In the genomic region with DNA sequence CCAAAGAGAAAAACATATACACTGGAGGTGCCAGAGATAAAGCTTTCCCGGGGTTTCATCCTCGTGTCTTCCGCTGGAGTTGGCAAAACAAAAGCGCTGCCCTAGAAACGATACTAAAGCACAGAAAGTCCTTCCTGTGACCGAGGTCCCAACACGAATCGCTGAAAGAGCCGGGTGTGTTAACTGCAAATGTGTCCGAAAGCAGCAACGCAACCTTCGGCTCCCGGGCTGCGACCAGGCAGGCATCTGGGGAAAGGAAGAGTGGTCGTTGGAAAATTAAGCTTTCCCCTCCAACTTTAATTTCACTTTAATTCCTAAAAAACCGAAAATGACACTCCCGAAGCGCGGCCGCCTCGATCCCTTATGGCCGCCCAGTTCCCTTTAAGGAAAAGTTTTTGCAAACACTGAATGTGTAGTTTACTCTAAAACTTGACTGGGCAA, we compare ENCODE assay signal across 8 mouse cellular contexts.
DNase-seq lines count a peak whose midpoint lies in the region; ATAC-seq and TF ChIP-seq lines count a peak whose summit lies in the region.

No protein-coding gene starts in this region.

- peak overlapping the region; percentile 54 for H3K4me3 ChIP-seq in bone marrow macrophage, adult 2 months (ENCODE audit: insufficient read depth, low read length)
- peak overlapping the region; percentile 49 for H3K4me3 ChIP-seq in heart, embryonic 16.5 days (ENCODE audit: low read length)
- H3K4me3 ChIP-seq in limb, embryonic 13.5 days, result peak overlapping the region; percentile 35
- H3K4me3 ChIP-seq in neural tube, embryonic 11.5 days (ENCODE audit: low read depth, low read length), result no peak overlapping the region
- no peak overlapping the region for H3K4me3 ChIP-seq in left cerebral cortex, adult 2 months

- 1% methylated on average over 22 of the region's 22 CpGs for WGBS in heart, embryonic 16.5 days
- WGBS in limb, embryonic 13.5 days, result 2% methylated on average over 22 of the region's 22 CpGs
- WGBS in neural tube, embryonic 11.5 days, result under 1% methylated on average over 22 of the region's 22 CpGs

- peak overlapping the region; percentile 86 for H3K27ac ChIP-seq in bone marrow macrophage, adult 2 months (ENCODE audit: insufficient read depth, low read depth, low read length)
- peak overlapping the region; percentile 90 for H3K27ac ChIP-seq in heart, embryonic 16.5 days (ENCODE audit: low read length)
- peak overlapping the region; percentile 92 for H3K27ac ChIP-seq in limb, embryonic 13.5 days
- H3K27ac ChIP-seq in neural tube, embryonic 11.5 days (ENCODE audit: low read depth, low read length), result peak overlapping the region; percentile 51
- no peak overlapping the region for H3K27ac ChIP-seq in left cerebral cortex, adult 2 months

- no peak for TF ChIP-seq CTCF in bone marrow macrophage, adult 2 months (IDR thresholded peaks at IDR 0.05; ENCODE audit: low read depth, low read length)
- TF ChIP-seq CTCF in left cerebral cortex, adult 2 months (IDR thresholded peaks at IDR 0.05), result no peak

- peak overlapping the region; percentile 67 for H3K9ac ChIP-seq in heart, embryonic 16.5 days (ENCODE audit: low read length)
- peak overlapping the region; percentile 75 for H3K9ac ChIP-seq in limb, embryonic 13.5 days
- H3K9ac ChIP-seq in neural tube, embryonic 11.5 days (ENCODE audit: low read length), result peak overlapping the region; percentile 46

- no peak for ATAC-seq in heart, embryonic 16.5 days (replicated peaks; ENCODE audit: extremely low read depth, insufficient read depth, low FRiP score)
- ATAC-seq in limb, embryonic 13.5 days (ENCODE audit: low FRiP score, low read depth), result no peak
- ATAC-seq in neural tube, embryonic 11.5 days (ENCODE audit: insufficient read depth, low FRiP score, low TSS enrichment), result no peak

- DNase-seq in 416B (ENCODE audit: low read depth), result peak; percentile 74
- peak; percentile 61 for DNase-seq in neural tube, embryonic 11.5 days (ENCODE audit: low spot score)
- no peak for DNase-seq in left cerebral cortex, postnatal 14 days (ENCODE audit: low spot score in 2 of 2)
- no peak for DNase-seq in cerebellum, adult 9-11 months
- DNase-seq in left cerebral cortex, adult 2 months (ENCODE audit: extremely low spot score in 1 of 2, low spot score in 2 of 2), result no peak

- H3K36me3 ChIP-seq in heart, embryonic 16.5 days (ENCODE audit: control insufficient read depth, insufficient read depth), result no peaks in the 10 kb centered on the region
- no peaks in the 10 kb centered on the region for H3K36me3 ChIP-seq in limb, embryonic 13.5 days
- no peaks in the 10 kb centered on the region for H3K36me3 ChIP-seq in neural tube, embryonic 11.5 days (ENCODE audit: control insufficient read depth, insufficient read depth, low read length)

- peaks cover 10% of the 10 kb centered on the region; the same call in 1 of the 2 replicates for H3K27me3 ChIP-seq in heart, embryonic 16.5 days (ENCODE audit: control insufficient read depth, insufficient read depth, low read length)
- H3K27me3 ChIP-seq in limb, embryonic 13.5 days, result 0 out of 2 replicates have a peak, but pooled peaks cover 6% of the 10 kb centered on the region
- peaks cover 9% of the 10 kb centered on the region for H3K27me3 ChIP-seq in neural tube, embryonic 11.5 days (ENCODE audit: control insufficient read depth, insufficient read depth, low read length)

- peaks cover 17% of the 10 kb centered on the region for H3K4me1 ChIP-seq in bone marrow macrophage, adult 2 months (ENCODE audit: control insufficient read depth, insufficient read depth, low read length)
- H3K4me1 ChIP-seq in heart, embryonic 16.5 days (ENCODE audit: control insufficient read depth, insufficient read depth, low read length), result peaks cover 26% of the 10 kb centered on the region
- H3K4me1 ChIP-seq in limb, embryonic 13.5 days, result peaks cover 56% of the 10 kb centered on the region
- peaks cover 43% of the 10 kb centered on the region for H3K4me1 ChIP-seq in neural tube, embryonic 11.5 days (ENCODE audit: control insufficient read depth, insufficient read depth, low read length)

- intact Hi-C loops in left cerebral cortex, postnatal 14 days (cut with DNase I), result loop anchor here (2.0 to 5.0 kb wide), 5 partner anchors 231 to 1953 kb away; a partner anchor contains a TSS
- intact Hi-C loops in left cerebral cortex, adult 2 months (cut with DNase I), result loop anchor here (2.0 to 5.0 kb wide), 2 partner anchors 491 to 1407 kb away; no protein-coding TSS in a partner anchor

- no peak for TF ChIP-seq POLR2A in bone marrow macrophage, adult 2 months (IDR thresholded peaks at IDR 0.05; ENCODE audit: borderline replicate concordance, low read depth, low read length)

- H3K9me3 ChIP-seq in heart, embryonic 16.5 days (replicated peaks; ENCODE audit: control insufficient read depth, low read length), result no peaks in the 10 kb centered on the region
- H3K9me3 ChIP-seq in limb, embryonic 13.5 days, result no peaks in the 10 kb centered on the region
- no peaks in the 10 kb centered on the region for H3K9me3 ChIP-seq in neural tube, embryonic 11.5 days (ENCODE audit: control insufficient read depth, low read length)

- peak overlapping the region; percentile 75 for H3K4me2 ChIP-seq in heart, embryonic 16.5 days (ENCODE audit: low read depth, low read length)
- peak overlapping the region; percentile 75 for H3K4me2 ChIP-seq in limb, embryonic 13.5 days (replicated peaks)
- peak overlapping the region; percentile 35 for H3K4me2 ChIP-seq in neural tube, embryonic 11.5 days (ENCODE audit: low read depth)

Comparison
In these comparisons a context has a peak if more than half of its experiments do, and no peak if none do; other contexts are left out.
1. DNase-seq: peak in 416B (single experiment) and neural tube, embryonic 11.5 days (single experiment); none in left cerebral cortex, postnatal 14 days (0 of 2), cerebellum, adult 9-11 months (single experiment) and left cerebral cortex, adult 2 months (0 of 2).
2. H3K4me3 ChIP-seq: peak in bone marrow macrophage, adult 2 months (single experiment), heart, embryonic 16.5 days (single experiment) and limb, embryonic 13.5 days (single experiment); none in neural tube, embryonic 11.5 days (single experiment) and left cerebral cortex, adult 2 months (single experiment).
3. Peak in every context shown above with its lines, with median percentiles within 50 percentile points of each other: H3K4me2 ChIP-seq and H3K9ac ChIP-seq.